Mouse (Mus musculus) heart, postnatal 0 days (tissue): ENCODE measurements around the gene Zan. TPM values are rescaled to one million over a fixed set of nuclear protein-coding genes. Genes with fewer than 3 reads are reported as not detected.
A peak's percentile ranks its signal among the peaks of the same experiment; 100 is the strongest.

Experiments used
- ATAC-seq: fragments of 200-750 bp; cut with Nextera tagmentation; 2 replicates; pipeline ENCODE4 v1.8.0; 2017; ENCODE audit warnings: low read depth, moderate number of reproducible peaks, moderate library complexity; ENCODE audit not compliant: insufficient read depth
- DNase-seq: peaks from one replicate; pipeline ENCODE4 v3.0.0-alpha.2; 2016; ENCODE audit warnings: low spot score
- H3K27ac ChIP-seq: fragments of 300-500 bp; sonication (generic); 2 replicates; pipeline ENCODE4 v1.5.1; 2014; ENCODE audit warnings: low read depth, mild to moderate bottlenecking
- H3K27me3 ChIP-seq: fragments of 300-500 bp; sonication (generic); 2 replicates; pipeline ENCODE4 v1.6.1; 2014; ENCODE audit warnings: low read length, mixed read lengths; ENCODE audit not compliant: control insufficient read depth, insufficient read depth
- H3K36me3 ChIP-seq: fragments of 300-500 bp; sonication (generic); replicated peaks from 2 replicates; pipeline ENCODE4 v1.6.1; 2014; ENCODE audit warnings: low read length, mixed read lengths; ENCODE audit not compliant: control insufficient read depth, insufficient read depth
- H3K4me1 ChIP-seq: fragments of 300-500 bp; sonication (generic); 2 replicates; pipeline ENCODE4 v1.6.1; 2014; ENCODE audit warnings: antibody characterized with exemption; ENCODE audit not compliant: control insufficient read depth, insufficient read depth
- H3K4me2 ChIP-seq: fragments of 300-500 bp; sonication (generic); 2 replicates; pipeline ENCODE4 v1.6.1; 2014; ENCODE audit warnings: low read depth, mild to moderate bottlenecking, low read length, moderate library complexity
- H3K4me3 ChIP-seq: fragments of 300-500 bp; sonication (generic); 2 replicates; pipeline ENCODE4 v1.5.1; 2014; ENCODE audit warnings: low read depth, low read length
- H3K9ac ChIP-seq: fragments of 300-500 bp; sonication (generic); replicated peaks from 2 replicates; pipeline ENCODE4 v1.6.1; 2014; ENCODE audit warnings: low read depth, low read length, mixed read lengths
- H3K9me3 ChIP-seq: fragments of 300-500 bp; sonication (generic); replicated peaks from 2 replicates; pipeline ENCODE4 v1.6.1; 2016; ENCODE audit warnings: low read length; ENCODE audit not compliant: control insufficient read depth
- CTCF ChIP-seq: IDR thresholded peaks from 2 replicates; pipeline ENCODE4 v1.5.1; 2016; ENCODE audit warnings: antibody characterized with exemption, control low read depth, low read depth
- EP300 ChIP-seq: IDR thresholded peaks from 2 replicates; pipeline ENCODE4 v1.6.1; 2016; ENCODE audit warnings: antibody characterized with exemption, low read depth
- WGBS: fragments of 180-500 bp; shearing (Covaris S2); extraction: QIAGEN DNeasy Blood & Tissue Kit; methylation state at CpG from one replicate; pipeline ENCODE4 v1.1.7; 2014; 5-methylcytosine and 5-hydroxymethylcytosine counted together
- polyA plus RNA-seq: library from polyadenylated mRNA; unstranded; fragments of >200 nt; fragmentation: Nextera tagmentation; extraction: Ambion mirVana; gene quantifications from 2 replicates; pipeline ENCODE4 v1.2.1, GENCODE M21; 2015
- total RNA-seq: library from RNA; depleted of rRNA; stranded (reverse); fragments of >200 nt; gene quantifications from 2 replicates; pipeline ENCODE4 v1.2.3, GENCODE M21; 2014; ENCODE audit warnings: low replicate concordance; rRNA removed

Zan gene
- total and polyA plus RNA-seq, 2 experiments from 2014 or later: under 0.01 to 0.04 TPM

GRCm38 (mm10) chr5:137333512-137334174, 143.2 kb downstream of the Zan start, which contains the start of gene Slc12a9:
Slc12a9 (minus strand) TSS chr5:137333597.
- WGBS: 1% methylated on average over 44 of the region's 44 CpGs
- peak; percentile 86 for ATAC-seq
- H3K27ac ChIP-seq: 0 out of 2 replicates have a peak within 1 kb of the TSS, but pooled peaks have one; percentile 1

GRCm38 (mm10) chr5:137332857-137333511, 143.9 kb downstream of the Zan start:
- H3K4me2 ChIP-seq: peak overlapping the region; percentile 99

More at GRCm38 (mm10) chr5:137333512-137334174, 143.2 kb downstream of the Zan start, which contains the start of gene Slc12a9:
- H3K4me2 ChIP-seq: peak within 1 kb of the TSS; percentile 99
- H3K27me3 ChIP-seq: no peaks in the 10 kb centered on the region
- peak; percentile 86 for TF ChIP-seq CTCF
- no peak for TF ChIP-seq EP300
- peak within 1 kb of the TSS; percentile 61 for H3K4me3 ChIP-seq
- peak; percentile 92 for DNase-seq
- H3K9me3 ChIP-seq: no peaks in the 10 kb centered on the region
- H3K36me3 ChIP-seq: no peaks in the 10 kb centered on the region
- no peaks in the 10 kb centered on the region; the same call in 1 of the 2 replicates for H3K4me1 ChIP-seq
- H3K9ac ChIP-seq: peak within 1 kb of the TSS; percentile 19

GRCm38 (mm10) chr5:137330910-137331309, 146.0 kb downstream of the Zan start:
- Histone ChIP-seq H3K27me3 (no peaks in the 10 kb centered on the region), H3K4me2 (no peak overlapping the region), H3K4me3 (no peak overlapping the region), H3K27ac (no peak overlapping the region), H3K4me1 (no peaks in the 10 kb centered on the region), H3K9ac (no peak overlapping the region), H3K9me3 (no peaks in the 10 kb centered on the region), H3K36me3 (peaks cover 6% of the 10 kb centered on the region; the same call in 1 of the 2 replicates)
- DNase-seq: no peak
- 74% methylated on average over 7 of the region's 7 CpGs for WGBS
- no peak for TF ChIP-seq CTCF
- TF ChIP-seq EP300: no peak
- no peak for ATAC-seq

More at GRCm38 (mm10) chr5:137332857-137333511, 143.9 kb downstream of the Zan start:
- 19% methylated on average over 15 of the region's 15 CpGs for whole genome bisulfite sequencing
- ATAC-seq (peak; percentile 8; the same call in 1 of the 2 replicates), DNase-seq (no peak)
- Histone ChIP-seq H3K9ac (peak overlapping the region; percentile 19), H3K4me3 (peak overlapping the region; percentile 61), H3K27me3 (no peaks in the 10 kb centered on the region), H3K9me3 (no peaks in the 10 kb centered on the region), H3K27ac (0 out of 2 replicates have a peak overlapping the region, but pooled peaks have one; percentile 1), H3K4me1 (no peaks in the 10 kb centered on the region; the same call in 1 of the 2 replicates), H3K36me3 (no peaks in the 10 kb centered on the region)
- TF ChIP-seq EP300 (no peak), CTCF (no peak)

Other genes starting within 250 kb of the Zan start
- 5.3 and 5.9 TPM in 2 replicates for gene Ache, start 189.5 kb downstream of the Zan start, total RNA-seq
- gene Ache, start 189.5 kb downstream of the Zan start, polyA plus RNA-seq: 2.3 and 2.8 TPM in 2 replicates
- gene Ufsp1, start 182.4 kb downstream of the Zan start, total RNA-seq: 4.1 and 5.6 TPM in 2 replicates
- gene Ufsp1, start 182.4 kb downstream of the Zan start, polyA plus RNA-seq: 11.5 and 11.9 TPM in 2 replicates
- 77.2 and 139 TPM in 2 replicates for gene Srrt, start 169.4 kb downstream of the Zan start, total RNA-seq
- 34.9 and 38.0 TPM in 2 replicates for gene Srrt, start 169.4 kb downstream of the Zan start, polyA plus RNA-seq
- 44.8 and 46.8 TPM in 2 replicates for gene Trip6, start 162.7 kb downstream of the Zan start, total RNA-seq
- gene Trip6, start 162.7 kb downstream of the Zan start, polyA plus RNA-seq: 22.9 and 28.6 TPM in 2 replicates
- 7.3 and 14.8 TPM in 2 replicates for gene Slc12a9, start 143.5 kb downstream of the Zan start, total RNA-seq
- gene Slc12a9, start 143.5 kb downstream of the Zan start, polyA plus RNA-seq: 4.0 and 4.5 TPM in 2 replicates
- 99.2 and 113 TPM in 2 replicates for gene Ephb4, start 127.0 kb downstream of the Zan start, total RNA-seq
- 20.4 and 23.1 TPM in 2 replicates for gene Ephb4, start 127.0 kb downstream of the Zan start, polyA plus RNA-seq
- 40.1 and 61.3 TPM in 2 replicates for gene Pop7, start 25.5 kb upstream of the Zan start, total RNA-seq
- gene Pop7, start 25.5 kb upstream of the Zan start, polyA plus RNA-seq: 39.9 and 40.6 TPM in 2 replicates
- gene Gigyf1, start 41.5 kb upstream of the Zan start, total RNA-seq: 12.0 and 17.7 TPM in 2 replicates
- 7.2 TPM in 2 replicates for gene Gigyf1, start 41.5 kb upstream of the Zan start, polyA plus RNA-seq
- gene Epo, start 56.2 kb upstream of the Zan start, total RNA-seq: not detected in 2 replicates
- not detected in 2 replicates for gene Epo, start 56.2 kb upstream of the Zan start, polyA plus RNA-seq
- 599 and 872 TPM in 2 replicates for gene Gnb2, start 56.4 kb upstream of the Zan start, total RNA-seq
- gene Gnb2, start 56.4 kb upstream of the Zan start, polyA plus RNA-seq: 301 TPM in 2 replicates
- gene Actl6b, start 76.5 kb upstream of the Zan start, total RNA-seq: not detected in 2 replicates
- not detected in 2 replicates for gene Actl6b, start 76.5 kb upstream of the Zan start, polyA plus RNA-seq
- 0.50 TPM in 1 of 2 replicates, not detected in the other for gene Tfr2, start 92.8 kb upstream of the Zan start, total RNA-seq
- 0.07 and 0.12 TPM in 2 replicates for gene Tfr2, start 92.8 kb upstream of the Zan start, polyA plus RNA-seq
- gene Mospd3, start 124.0 kb upstream of the Zan start, total RNA-seq: 9.3 TPM in 1 of 2 replicates, not detected in the other
- 18.3 and 19.7 TPM in 2 replicates for gene Mospd3, start 124.0 kb upstream of the Zan start, polyA plus RNA-seq
- 172 and 201 TPM in 2 replicates for gene Pcolce, start 136.7 kb upstream of the Zan start, total RNA-seq
- gene Pcolce, start 136.7 kb upstream of the Zan start, polyA plus RNA-seq: 116 and 122 TPM in 2 replicates
- 0.65 TPM in 1 of 2 replicates, not detected in the other for gene Fbxo24, start 151.9 kb upstream of the Zan start, total RNA-seq
- 0.11 and 0.16 TPM in 2 replicates for gene Fbxo24, start 151.9 kb upstream of the Zan start, polyA plus RNA-seq
- 12.7 and 19.7 TPM in 2 replicates for gene Lrch4, start 152.1 kb upstream of the Zan start, total RNA-seq
- 15.9 and 17.8 TPM in 2 replicates for gene Lrch4, start 152.1 kb upstream of the Zan start, polyA plus RNA-seq
- gene Gm20605, start 152.1 kb upstream of the Zan start, total RNA-seq: 1.6 and 5.3 TPM in 2 replicates
- gene Gm20605, start 152.1 kb upstream of the Zan start, polyA plus RNA-seq: 1.8 and 2.5 TPM in 2 replicates
- 10.4 TPM in 1 of 2 replicates, not detected in the other for gene Sap25, start 164.3 kb upstream of the Zan start, total RNA-seq
- gene Sap25, start 164.3 kb upstream of the Zan start, polyA plus RNA-seq: 1.5 and 2.8 TPM in 2 replicates
- gene Irs3, start 168.7 kb upstream of the Zan start, total RNA-seq: 7.6 TPM in 1 of 2 replicates, not detected in the other
- gene Irs3, start 168.7 kb upstream of the Zan start, polyA plus RNA-seq: 0.08 and 0.23 TPM in 2 replicates
- 27.0 and 28.8 TPM in 2 replicates for gene Agfg2, start 207.7 kb upstream of the Zan start, total RNA-seq
- gene Agfg2, start 207.7 kb upstream of the Zan start, polyA plus RNA-seq: 14.3 and 15.5 TPM in 2 replicates